Mouse (Mus musculus) neural tube, embryonic 12.5 days (tissue): ENCODE measurements around the gene Arhgef7. TPM values are rescaled to one million over a fixed set of nuclear protein-coding genes. Genes with fewer than 3 reads are reported as not detected.

Experiments
- ATAC-seq: fragments of 200-750 bp; cut with Nextera tagmentation; 2 replicates; pipeline ENCODE4 v1.8.0; 2017; ENCODE audit warnings: low read depth, mild to moderate bottlenecking, moderate TSS enrichment, moderate library complexity; ENCODE audit not compliant: low FRiP score
- H3K27ac ChIP-seq: fragments of 300-500 bp; sonication (generic); 2 replicates; pipeline ENCODE4 v1.5.1; 2016
- H3K27me3 ChIP-seq: fragments of 300-500 bp; sonication (generic); replicated peaks from 2 replicates; pipeline ENCODE4 v1.6.1; 2016; ENCODE audit warnings: mild to moderate bottlenecking
- H3K36me3 ChIP-seq: fragments of 300-500 bp; sonication (generic); 2 replicates; pipeline ENCODE4 v1.6.1; 2016; ENCODE audit warnings: mild to moderate bottlenecking
- H3K4me1 ChIP-seq: fragments of 300-500 bp; sonication (generic); 2 replicates; pipeline ENCODE4 v1.6.1; 2016
- H3K4me2 ChIP-seq: fragments of 300-500 bp; sonication (generic); replicated peaks from 2 replicates; pipeline ENCODE4 v1.6.1; 2016; ENCODE audit warnings: mild to moderate bottlenecking
- H3K4me3 ChIP-seq: fragments of 300-500 bp; sonication (generic); 2 replicates; pipeline ENCODE4 v1.5.1; 2016
- H3K9ac ChIP-seq: fragments of 300-500 bp; sonication (generic); 2 replicates; pipeline ENCODE4 v1.6.1; 2016; ENCODE audit warnings: mild to moderate bottlenecking
- H3K9me3 ChIP-seq: fragments of 300-500 bp; sonication (generic); 2 replicates; pipeline ENCODE4 v1.6.1; 2016; ENCODE audit warnings: mild to moderate bottlenecking
- WGBS: fragments of 180-500 bp; shearing (Covaris S2); methylation state at CpG from one replicate; pipeline ENCODE4 v1.1.7; 2016; 5-methylcytosine and 5-hydroxymethylcytosine counted together
- polyA plus RNA-seq: library from polyadenylated mRNA; unstranded; fragments of >200 nt; fragmentation: Nextera tagmentation; extraction: Ambion mirVana; gene quantifications from 2 replicates; pipeline ENCODE4 v1.2.1, GENCODE M21; 2016

The Arhgef7 gene
- polyA plus RNA-seq, 1 experiment from 2014 or later = 83.7 TPM

- Histone ChIP-seq H3K9me3 (peaks cover 13% of the 10 kb centered on the region), H3K27me3 (no peaks in the 10 kb centered on the region), H3K36me3 (no peaks in the 10 kb centered on the region), H3K9ac (no peak overlapping the region), H3K27ac (no peak overlapping the region), H3K4me2 (no peak overlapping the region), H3K4me3 (no peak overlapping the region), H3K4me1 (peaks cover 19% of the 10 kb centered on the region)
- WGBS = 91% methylated on average over 3 of the region's 3 CpGs
- ATAC-seq = no peak
These were observed 157.1 kb downstream of the Arhgef7 start for GRCm38 (mm10) chr8:11884646-11885045.

Other genes with a start within 250 kb of the Arhgef7 start
- gene Rab20, start 249.0 kb upstream of the Arhgef7 start, polyA plus RNA-seq = 0.85 and 1.2 TPM in 2 replicates
- 131 TPM in 2 replicates for gene Naxd, start 230.2 kb upstream of the Arhgef7 start, polyA plus RNA-seq
- gene Cars2, start 176.9 kb upstream of the Arhgef7 start, polyA plus RNA-seq = 20.7 and 22.7 TPM in 2 replicates
- 59.1 and 59.8 TPM in 2 replicates for gene Ing1, start 172.2 kb upstream of the Arhgef7 start, polyA plus RNA-seq
- gene Ankrd10, start 92.0 kb upstream of the Arhgef7 start, polyA plus RNA-seq = 101 and 103 TPM in 2 replicates
- gene 1700016D06Rik, start 26.7 kb upstream of the Arhgef7 start, polyA plus RNA-seq = not detected in 2 replicates
- gene Tex29, start 112.8 kb downstream of the Arhgef7 start, polyA plus RNA-seq = 0.24 TPM in 1 of 2 replicates, not detected in the other